Mouse (Mus musculus) brain, embryonic 14.5 days (tissue): ENCODE results near the gene Stoml1.

Experiments
- CTCF ChIP-seq: fragments of 200-500 bp; IDR thresholded peaks from 2 replicates; pipeline ENCODE4 v1.5.1; 2012; ENCODE audit warnings: inconsistent platforms, mild to moderate bottlenecking, moderate library complexity, borderline replicate concordance; ENCODE audit not compliant: insufficient read depth, insufficient read length; ENCODE audit errors: extremely low read depth
- POLR2A ChIP-seq: fragments of 200-500 bp; IDR thresholded peaks from 2 replicates; pipeline ENCODE4 v1.6.1; 2012; ENCODE audit warnings: mild to moderate bottlenecking, inconsistent platforms, borderline replicate concordance; ENCODE audit not compliant: poor library complexity, insufficient read depth, insufficient read length, severe bottlenecking; ENCODE audit errors: extremely low read depth

- TF ChIP-seq CTCF (no peak), POLR2A (no peak)
Observed at GRCm38 (mm10) chr9:58310043-58310660, 57.2 kb downstream of the Stoml1 start.
